Mouse (Mus musculus): ENCODE measurements around the gene Lonrf3. TPM values are rescaled to one million over a fixed set of nuclear protein-coding genes. Genes with fewer than 3 reads are reported as not detected.

The Lonrf3 gene
- polyA plus RNA-seq, 1 experiment from 2014 or later, result 1.6 TPM

DNA sequence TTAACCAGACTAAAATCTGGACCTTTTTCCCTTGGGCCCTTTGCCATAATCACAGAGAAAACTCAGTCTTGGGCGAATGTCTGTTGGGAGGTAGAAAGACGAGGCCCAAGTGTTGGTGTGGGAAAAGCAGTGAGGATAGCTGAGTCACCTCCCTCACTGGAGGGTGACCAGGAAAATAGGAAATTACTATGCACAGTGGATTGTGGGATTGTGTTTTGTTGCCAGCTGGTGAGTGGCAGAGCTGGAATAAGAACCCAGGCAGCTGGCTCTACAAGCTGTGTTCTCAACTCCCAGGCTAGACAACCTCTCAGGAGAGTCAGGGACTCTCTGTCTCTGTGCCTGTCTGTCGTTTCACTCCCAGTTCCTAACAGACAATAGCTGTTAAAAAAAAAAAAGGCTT, 61.8 kb downstream of the Lonrf3 start:
- DNase-seq (ENCODE audit: low spot score) (no peak), ATAC-seq (replicated peaks; ENCODE audit: low FRiP score) (no peak)
- Histone ChIP-seq H3K9me3 (ENCODE audit: control insufficient read depth, low read length) (no peaks in the 10 kb centered on the region), H3K9ac (ENCODE audit: low read length) (no peak overlapping the region), H3K36me3 (ENCODE audit: control insufficient read depth, insufficient read depth, low read length) (no peaks in the 10 kb centered on the region), H3K4me3 (ENCODE audit: low read depth, low read length) (no peak overlapping the region), H3K4me1 (replicated peaks; ENCODE audit: control insufficient read depth, insufficient read depth, low read length) (no peaks in the 10 kb centered on the region), H3K4me2 (ENCODE audit: low read depth, low read length, severe bottlenecking) (no peak overlapping the region), H3K27me3 (ENCODE audit: control insufficient read depth, insufficient read depth, low read length) (no peaks in the 10 kb centered on the region), H3K27ac (ENCODE audit: low read depth, low read length) (no peak overlapping the region)
- 72% methylated on average over 3 of the region's 3 CpGs for WGBS

DNA sequence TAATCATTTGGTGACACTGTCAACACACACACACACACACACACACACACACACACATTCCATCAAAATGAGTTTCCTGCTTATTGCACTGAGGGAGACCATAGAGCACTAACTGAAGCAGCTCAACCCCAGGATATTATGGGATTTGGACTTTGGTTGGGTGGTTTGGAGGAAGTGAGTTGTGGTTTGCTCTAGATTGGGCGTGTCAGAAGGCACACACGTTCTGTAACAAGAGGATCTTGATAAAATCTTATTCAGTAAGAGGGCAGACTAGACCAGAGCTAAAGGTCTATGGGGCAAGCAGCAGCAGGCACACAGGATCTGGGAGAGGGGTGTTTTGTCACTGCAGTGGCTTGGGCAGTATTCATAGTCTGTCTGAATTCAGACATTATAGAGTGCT, 62.4 kb downstream of the Lonrf3 start:
- 67% methylated on average over 2 of the region's 2 CpGs for WGBS
- Histone ChIP-seq H3K9ac (ENCODE audit: low read length) (no peak overlapping the region), H3K36me3 (ENCODE audit: control insufficient read depth, insufficient read depth, low read length) (no peaks in the 10 kb centered on the region), H3K4me3 (ENCODE audit: low read depth, low read length) (no peak overlapping the region), H3K27ac (ENCODE audit: low read depth, low read length) (no peak overlapping the region), H3K4me2 (ENCODE audit: low read depth, low read length, severe bottlenecking) (no peak overlapping the region), H3K9me3 (ENCODE audit: control insufficient read depth, low read length) (no peaks in the 10 kb centered on the region), H3K27me3 (ENCODE audit: control insufficient read depth, insufficient read depth, low read length) (no peaks in the 10 kb centered on the region), H3K4me1 (replicated peaks; ENCODE audit: control insufficient read depth, insufficient read depth, low read length) (no peaks in the 10 kb centered on the region)
- ATAC-seq (replicated peaks; ENCODE audit: low FRiP score) (no peak), DNase-seq (ENCODE audit: low spot score) (no peak)

DNA sequence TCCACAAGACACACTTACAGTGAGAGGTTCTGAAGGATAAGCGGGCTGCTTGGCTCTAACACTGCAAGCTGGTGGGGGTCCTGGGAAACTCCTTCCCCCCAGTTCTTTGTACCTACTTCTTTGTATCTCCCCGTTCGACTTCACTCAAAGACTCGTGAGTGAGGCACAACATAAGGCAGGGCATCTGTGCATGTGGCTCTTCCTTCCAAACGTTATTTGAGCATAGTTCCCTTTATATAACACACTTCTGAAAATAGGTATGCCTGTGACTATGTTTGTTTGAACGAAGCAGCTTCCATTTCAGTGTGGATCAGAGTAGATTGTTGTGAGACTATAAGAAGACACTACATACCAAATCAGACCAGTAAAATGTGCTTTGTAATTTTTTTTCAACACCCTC, 64.5 kb downstream of the Lonrf3 start:
- Histone ChIP-seq H3K9me3 (ENCODE audit: control insufficient read depth, low read length) (no peaks in the 10 kb centered on the region), H3K4me1 (replicated peaks; ENCODE audit: control insufficient read depth, insufficient read depth, low read length) (no peaks in the 10 kb centered on the region), H3K27me3 (ENCODE audit: control insufficient read depth, insufficient read depth, low read length) (no peaks in the 10 kb centered on the region), H3K27ac (ENCODE audit: low read depth, low read length) (no peak overlapping the region), H3K4me3 (ENCODE audit: low read depth, low read length) (no peak overlapping the region), H3K9ac (ENCODE audit: low read length) (no peak overlapping the region), H3K4me2 (ENCODE audit: low read depth, low read length, severe bottlenecking) (no peak overlapping the region), H3K36me3 (ENCODE audit: control insufficient read depth, insufficient read depth, low read length) (no peaks in the 10 kb centered on the region)
- ATAC-seq (replicated peaks; ENCODE audit: low FRiP score) (no peak), DNase-seq (ENCODE audit: low spot score) (no peak)
- WGBS, result 69% methylated on average over 6 of the region's 6 CpGs

DNA sequence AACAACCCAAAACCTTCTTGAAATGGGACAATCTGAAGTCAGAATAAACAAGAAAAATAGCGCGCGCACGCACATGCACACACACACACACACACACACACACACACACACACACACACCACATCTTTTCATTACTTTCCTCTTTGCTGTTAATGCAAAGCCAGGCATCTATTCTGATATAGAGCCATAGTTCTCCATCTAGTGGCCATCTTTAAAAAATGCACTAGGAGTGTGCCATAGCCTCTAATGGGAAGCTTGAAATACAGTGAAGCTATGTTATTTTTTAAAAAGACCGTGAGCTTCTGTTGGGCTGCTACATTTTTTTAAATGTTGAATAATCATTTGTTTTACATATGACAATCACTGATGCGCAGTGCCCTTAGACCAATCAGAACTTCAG, 65.1 kb downstream of the Lonrf3 start:
- H3K4me1 ChIP-seq (replicated peaks; ENCODE audit: control insufficient read depth, insufficient read depth, low read length), result no peaks in the 10 kb centered on the region
- no peaks in the 10 kb centered on the region for H3K36me3 ChIP-seq (ENCODE audit: control insufficient read depth, insufficient read depth, low read length)
- WGBS, result 65% methylated on average over 6 of the region's 6 CpGs
- no peak overlapping the region for H3K9ac ChIP-seq (ENCODE audit: low read length)
- no peak overlapping the region for H3K4me3 ChIP-seq (ENCODE audit: low read depth, low read length)
- H3K9me3 ChIP-seq (ENCODE audit: control insufficient read depth, low read length), result no peaks in the 10 kb centered on the region
- no peak overlapping the region for H3K27ac ChIP-seq (ENCODE audit: low read depth, low read length)
- ATAC-seq (replicated peaks; ENCODE audit: low FRiP score), result no peak
- no peak for DNase-seq (ENCODE audit: low spot score)
- no peaks in the 10 kb centered on the region for H3K27me3 ChIP-seq (ENCODE audit: control insufficient read depth, insufficient read depth, low read length)
- no peak overlapping the region for H3K4me2 ChIP-seq (ENCODE audit: low read depth, low read length, severe bottlenecking)

DNA sequence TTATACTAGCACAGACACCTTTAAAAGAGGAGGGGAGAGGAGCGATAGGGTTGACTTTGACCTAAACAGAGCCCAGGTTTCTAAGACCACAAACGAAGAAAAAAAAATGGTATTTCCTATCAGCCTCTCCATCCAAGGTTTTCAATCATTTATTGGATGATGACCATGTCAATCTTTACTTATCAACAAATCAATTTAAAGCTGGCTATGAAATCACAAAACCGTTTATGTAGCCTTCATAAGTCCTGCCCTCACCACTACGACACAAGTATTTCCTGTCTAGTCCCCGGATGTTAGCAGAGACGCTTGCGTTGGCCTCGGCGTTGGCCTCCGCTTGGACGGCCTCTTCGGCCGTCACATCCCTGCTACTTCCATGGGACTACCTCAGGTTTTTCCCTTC, 72.8 kb downstream of the Lonrf3 start, which contains the start of gene Gm6268:
Gene Gm6268 (plus strand): TSS at position 301 of the 400 bp plus-strand sequence.
- Histone ChIP-seq H3K27me3 (ENCODE audit: control insufficient read depth, insufficient read depth, low read length) (no peaks in the 10 kb centered on the region), H3K36me3 (ENCODE audit: control insufficient read depth, insufficient read depth, low read length) (no peaks in the 10 kb centered on the region), H3K9me3 (ENCODE audit: control insufficient read depth, low read length) (no peaks in the 10 kb centered on the region), H3K4me2 (ENCODE audit: low read depth, low read length, severe bottlenecking) (no peak within 1 kb of the TSS), H3K27ac (ENCODE audit: low read depth, low read length) (no peak within 1 kb of the TSS), H3K9ac (ENCODE audit: low read length) (no peak within 1 kb of the TSS), H3K4me3 (ENCODE audit: low read depth, low read length) (no peak within 1 kb of the TSS), H3K4me1 (replicated peaks; ENCODE audit: control insufficient read depth, insufficient read depth, low read length) (no peaks in the 10 kb centered on the region)
- ATAC-seq (replicated peaks; ENCODE audit: low FRiP score) (no peak), DNase-seq (ENCODE audit: low spot score) (no peak)
- 93% methylated on average over 13 of the region's 13 CpGs for WGBS

DNA sequence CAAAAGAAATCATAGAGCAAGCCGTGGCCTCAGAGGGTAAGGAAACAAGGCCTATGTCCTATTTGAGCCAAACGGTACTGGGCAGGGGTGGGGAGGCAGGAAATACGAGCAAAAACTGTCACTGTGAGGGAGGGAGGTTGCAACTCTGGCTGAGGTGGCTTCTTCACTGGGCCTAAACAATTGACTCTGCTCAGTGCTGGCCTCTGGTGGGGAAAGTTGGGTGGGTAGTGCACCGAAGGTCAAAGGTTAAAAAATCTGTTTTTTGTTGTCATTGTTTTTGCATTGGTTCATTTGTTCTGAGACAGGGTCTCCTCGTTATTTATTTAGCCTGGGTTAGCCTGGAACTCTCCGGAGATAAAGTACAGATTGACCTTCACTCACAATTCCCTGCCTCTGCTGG, 74.2 kb downstream of the Lonrf3 start:
- H3K4me3 ChIP-seq (ENCODE audit: low read depth, low read length), result no peak overlapping the region
- no peaks in the 10 kb centered on the region for H3K36me3 ChIP-seq (ENCODE audit: control insufficient read depth, insufficient read depth, low read length)
- no peak for ATAC-seq (replicated peaks; ENCODE audit: low FRiP score)
- WGBS, result 62% methylated on average over 6 of the region's 6 CpGs
- H3K4me1 ChIP-seq (replicated peaks; ENCODE audit: control insufficient read depth, insufficient read depth, low read length), result no peaks in the 10 kb centered on the region
- no peaks in the 10 kb centered on the region for H3K27me3 ChIP-seq (ENCODE audit: control insufficient read depth, insufficient read depth, low read length)
- H3K4me2 ChIP-seq (ENCODE audit: low read depth, low read length, severe bottlenecking), result no peak overlapping the region
- no peaks in the 10 kb centered on the region for H3K9me3 ChIP-seq (ENCODE audit: control insufficient read depth, low read length)
- no peak overlapping the region for H3K27ac ChIP-seq (ENCODE audit: low read depth, low read length)
- DNase-seq (ENCODE audit: low spot score), result no peak
- H3K9ac ChIP-seq (ENCODE audit: low read length), result no peak overlapping the region

Small RNA genes within 50 kb of the gene (microRNA-seq; reads per million reads assigned to microRNA genes)
- gene Gm44485 (ENCODE audit: insufficient number of aligned reads), result not detected

Other genes starting within 250 kb of the Lonrf3 start
- gene Il13ra1, start 216.2 kb upstream of the Lonrf3 start, polyA plus RNA-seq (2014; fragmentation: Nextera tagmentation; extraction: Ambion mirVana), result 3.4 and 3.8 TPM in 2 replicates
- 20.9 and 27.5 TPM in 2 replicates for gene Zcchc12, start 132.4 kb upstream of the Lonrf3 start, polyA plus RNA-seq (2014; fragmentation: Nextera tagmentation; extraction: Ambion mirVana)
- not detected in 2 replicates for gene Gm6268, start 72.9 kb downstream of the Lonrf3 start, polyA plus RNA-seq (2014; fragmentation: Nextera tagmentation; extraction: Ambion mirVana)
- not detected in 2 replicates for gene Gm14569, start 163.5 kb downstream of the Lonrf3 start, polyA plus RNA-seq (2014; fragmentation: Nextera tagmentation; extraction: Ambion mirVana)

Measured in forebrain, embryonic 11.5 days (tissue).